Mouse (Mus musculus): ENCODE data around the gene Cmtm3. TPM values are rescaled to one million over a fixed set of nuclear protein-coding genes. Genes with fewer than 3 reads are reported as not detected.
"Not testable (repeated sequence)": the region's sequence is repeated elsewhere in the genome, so short reads cannot be mapped to it uniquely, and the experiment has no call there.

Gene Cmtm3
- polyA plus RNA-seq, 1 experiment from 2014 or later = 167 TPM

DNA sequence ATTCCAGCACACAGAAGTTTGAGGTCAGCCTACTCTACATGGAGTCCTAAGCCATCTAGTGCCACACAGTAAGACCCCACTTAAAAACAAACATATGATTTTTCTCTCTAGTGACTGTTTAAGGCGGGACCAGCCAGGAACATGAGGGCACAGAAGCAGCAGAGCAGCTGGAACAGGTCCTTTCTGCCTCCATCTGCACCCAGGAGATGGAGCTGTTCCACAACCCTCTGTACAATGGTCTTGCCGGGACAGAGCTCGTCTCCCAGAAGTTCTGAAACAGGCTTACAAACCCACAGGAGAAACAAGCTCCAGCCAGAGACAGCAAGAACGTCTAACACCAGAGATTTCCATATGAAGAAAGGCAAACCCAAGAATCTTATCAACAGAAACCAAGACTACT, 25.9 kb upstream of the Cmtm3 start:
- ATAC-seq (ENCODE audit: low FRiP score, low TSS enrichment) = no peak
- Histone ChIP-seq H3K9me3 (ENCODE audit: control insufficient read depth, low read length) (no peaks in the 10 kb centered on the region), H3K4me1 (ENCODE audit: control insufficient read depth, insufficient read depth, low read length) (no peaks in the 10 kb centered on the region), H3K27ac (ENCODE audit: low read depth, low read length) (no peak overlapping the region), H3K27me3 (ENCODE audit: control insufficient read depth, insufficient read depth, low read length) (no peaks in the 10 kb centered on the region), H3K36me3 (ENCODE audit: control insufficient read depth, insufficient read depth, low read length) (no peaks in the 10 kb centered on the region), H3K4me2 (replicated peaks; ENCODE audit: low read depth, low read length) (no peak overlapping the region), H3K4me3 (ENCODE audit: low read length) (no peak overlapping the region), H3K9ac (ENCODE audit: low read depth, low read length) (no peak overlapping the region)
- WGBS = 57% methylated on average over 4 of the region's 4 CpGs

DNA sequence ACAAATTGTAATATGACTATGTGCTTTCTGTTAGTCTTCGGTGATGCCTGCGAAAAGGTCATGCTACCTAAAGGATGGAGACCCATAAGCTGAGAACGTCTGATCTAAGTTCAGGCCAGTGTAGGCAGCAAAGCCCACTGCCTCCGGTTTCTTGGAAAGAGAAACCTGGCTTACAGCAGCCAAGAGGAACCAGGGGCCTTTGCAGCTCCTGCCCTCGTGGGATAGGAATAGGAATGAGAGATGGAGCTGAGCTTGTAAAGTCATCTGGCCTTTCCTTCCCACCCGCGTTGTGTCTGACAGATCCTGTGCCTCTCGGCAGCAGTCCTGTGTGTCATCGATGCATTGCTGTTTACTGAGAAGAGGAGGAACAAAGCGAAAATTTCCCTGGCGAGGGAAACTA, 17.9 kb upstream of the Cmtm3 start, which contains the start of gene Gm11020:
Gm11020 (plus strand) TSS at position 301 of the 400 bp plus-strand sequence.
- 92% methylated on average over 8 of the region's 11 CpGs for WGBS
- not testable (repeated sequence) for ATAC-seq (ENCODE audit: low FRiP score, low TSS enrichment)

DNA sequence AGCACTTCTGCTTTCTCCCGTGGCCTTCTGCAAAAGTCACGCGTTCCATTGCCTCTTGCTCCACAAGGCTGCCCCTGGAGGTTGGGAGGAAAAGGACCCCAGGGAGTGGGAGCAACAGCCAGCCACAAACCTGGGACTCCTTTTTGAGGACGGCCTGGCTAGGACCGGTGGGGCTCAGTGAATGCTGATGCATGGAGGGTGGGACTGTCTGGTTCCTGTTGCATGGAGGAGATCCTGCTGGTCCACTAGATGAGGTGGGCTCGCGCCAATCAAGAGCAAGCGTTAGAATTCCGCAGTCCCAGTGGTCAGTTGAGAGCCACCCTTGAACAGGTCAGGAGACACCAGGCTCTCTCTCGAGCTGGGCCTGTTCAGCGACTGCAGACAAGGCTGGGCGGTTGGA, 17.3 kb upstream of the Cmtm3 start, which contains the start of gene Cmtm2b:
Cmtm2b (plus strand) TSS at position 301 of the 400 bp plus-strand sequence.
- not testable (repeated sequence) for ATAC-seq (ENCODE audit: low FRiP score, low TSS enrichment); H3K9me3 ChIP-seq (ENCODE audit: control insufficient read depth, low read length); H3K4me1 ChIP-seq (ENCODE audit: control insufficient read depth, insufficient read depth, low read length); H3K27ac ChIP-seq (ENCODE audit: low read depth, low read length); H3K27me3 ChIP-seq (ENCODE audit: control insufficient read depth, insufficient read depth, low read length); H3K9ac ChIP-seq (ENCODE audit: low read depth, low read length); H3K4me3 ChIP-seq (ENCODE audit: low read length); H3K4me2 ChIP-seq (replicated peaks; ENCODE audit: low read depth, low read length); H3K36me3 ChIP-seq (ENCODE audit: control insufficient read depth, insufficient read depth, low read length)
- 90% methylated on average over 12 of the region's 12 CpGs for WGBS

More for the DNA sequence above, 17.9 kb upstream of the Cmtm3 start, which contains the start of gene Gm11020:
- not testable (repeated sequence) for H3K9ac ChIP-seq (ENCODE audit: low read depth, low read length); H3K4me3 ChIP-seq (ENCODE audit: low read length); H3K9me3 ChIP-seq (ENCODE audit: control insufficient read depth, low read length); H3K27me3 ChIP-seq (ENCODE audit: control insufficient read depth, insufficient read depth, low read length); H3K36me3 ChIP-seq (ENCODE audit: control insufficient read depth, insufficient read depth, low read length); H3K27ac ChIP-seq (ENCODE audit: low read depth, low read length); H3K4me1 ChIP-seq (ENCODE audit: control insufficient read depth, insufficient read depth, low read length); H3K4me2 ChIP-seq (replicated peaks; ENCODE audit: low read depth, low read length)

DNA sequence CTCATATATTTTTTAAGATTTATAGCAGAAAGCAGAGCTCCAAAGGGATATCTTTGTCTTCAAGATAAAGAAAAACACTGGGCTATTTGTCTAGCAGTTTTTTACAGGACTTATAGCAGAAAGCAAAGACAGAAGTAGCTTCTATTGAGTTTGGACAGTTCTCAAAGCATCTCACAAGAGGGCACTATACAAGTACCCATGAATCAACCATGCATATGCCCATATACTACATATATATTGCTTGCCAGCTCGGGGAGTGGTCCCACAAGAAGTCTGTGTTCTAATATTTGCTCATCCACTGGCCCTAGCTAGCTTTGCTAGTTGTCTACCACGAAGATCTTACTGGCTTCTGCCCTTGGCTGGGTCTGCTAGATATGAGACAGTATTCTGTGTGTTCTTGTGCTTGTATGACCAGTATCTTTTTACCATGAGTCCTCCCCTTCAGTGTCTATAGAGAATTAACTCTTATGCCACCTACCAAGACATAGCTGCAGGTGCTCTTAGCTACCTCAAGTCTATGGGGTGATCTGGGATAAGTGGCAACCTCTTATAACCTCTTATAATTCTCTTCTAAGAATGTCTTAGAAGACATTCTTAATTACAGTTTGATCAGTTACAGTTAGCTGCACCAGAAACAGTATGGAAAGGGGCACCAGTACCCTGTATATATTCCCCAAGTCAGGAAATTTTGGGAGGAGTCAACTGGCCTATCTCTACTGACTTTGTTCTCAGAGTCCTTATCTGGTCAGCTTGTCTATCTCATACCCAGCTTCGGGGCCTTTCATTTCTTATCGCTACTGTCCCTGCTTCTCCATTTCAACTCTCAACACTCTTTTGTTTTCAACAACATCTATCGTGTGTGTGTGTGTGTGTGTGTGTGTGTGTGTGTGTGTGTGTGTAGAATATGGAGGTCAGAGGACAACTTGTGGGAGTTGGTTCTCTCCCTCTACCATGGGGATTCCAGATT, 6.3 kb upstream of the Cmtm3 start:
- Histone ChIP-seq H3K4me3 (ENCODE audit: low read length) (no peak overlapping the region), H3K27ac (ENCODE audit: low read depth, low read length) (no peak overlapping the region), H3K4me2 (replicated peaks; ENCODE audit: low read depth, low read length) (no peak overlapping the region), H3K9ac (ENCODE audit: low read depth, low read length) (no peak overlapping the region), H3K27me3 (ENCODE audit: control insufficient read depth, insufficient read depth, low read length) (no peaks in the 10 kb centered on the region), H3K9me3 (ENCODE audit: control insufficient read depth, low read length) (no peaks in the 10 kb centered on the region), H3K36me3 (ENCODE audit: control insufficient read depth, insufficient read depth, low read length) (no peaks in the 10 kb centered on the region), H3K4me1 (ENCODE audit: control insufficient read depth, insufficient read depth, low read length) (no peaks in the 10 kb centered on the region)
- WGBS = 85% methylated on average over 5 of the region's 5 CpGs
- ATAC-seq (ENCODE audit: low FRiP score, low TSS enrichment) = no peak

DNA sequence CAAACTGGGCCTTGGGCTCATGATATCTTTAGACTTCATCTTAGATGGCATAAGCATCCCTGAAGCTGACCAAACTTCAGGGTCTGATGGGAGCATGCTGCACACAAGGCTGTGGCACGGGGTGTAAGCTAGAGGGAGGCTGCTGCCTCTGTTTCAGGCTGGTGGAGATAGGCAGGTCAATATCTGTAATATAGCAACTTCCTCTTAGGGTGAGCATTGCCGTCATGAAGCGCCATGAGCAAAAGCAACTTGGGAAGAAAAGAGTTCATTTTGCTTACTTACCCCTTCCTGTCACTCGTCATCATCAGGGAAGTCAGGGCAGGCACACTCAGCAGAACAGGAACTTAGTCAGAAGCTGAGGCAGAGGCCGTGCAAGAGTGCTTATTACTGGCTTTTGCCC, 5.4 kb upstream of the Cmtm3 start:
- 72% methylated on average over 5 of the region's 5 CpGs for WGBS
- Histone ChIP-seq H3K27me3 (ENCODE audit: control insufficient read depth, insufficient read depth, low read length) (no peaks in the 10 kb centered on the region), H3K27ac (ENCODE audit: low read depth, low read length) (no peak overlapping the region), H3K4me2 (replicated peaks; ENCODE audit: low read depth, low read length) (no peak overlapping the region), H3K9ac (ENCODE audit: low read depth, low read length) (no peak overlapping the region), H3K4me1 (ENCODE audit: control insufficient read depth, insufficient read depth, low read length) (no peaks in the 10 kb centered on the region), H3K9me3 (ENCODE audit: control insufficient read depth, low read length) (no peaks in the 10 kb centered on the region), H3K36me3 (ENCODE audit: control insufficient read depth, insufficient read depth, low read length) (no peaks in the 10 kb centered on the region), H3K4me3 (ENCODE audit: low read length) (no peak overlapping the region)
- no peak for ATAC-seq (ENCODE audit: low FRiP score, low TSS enrichment)

DNA sequence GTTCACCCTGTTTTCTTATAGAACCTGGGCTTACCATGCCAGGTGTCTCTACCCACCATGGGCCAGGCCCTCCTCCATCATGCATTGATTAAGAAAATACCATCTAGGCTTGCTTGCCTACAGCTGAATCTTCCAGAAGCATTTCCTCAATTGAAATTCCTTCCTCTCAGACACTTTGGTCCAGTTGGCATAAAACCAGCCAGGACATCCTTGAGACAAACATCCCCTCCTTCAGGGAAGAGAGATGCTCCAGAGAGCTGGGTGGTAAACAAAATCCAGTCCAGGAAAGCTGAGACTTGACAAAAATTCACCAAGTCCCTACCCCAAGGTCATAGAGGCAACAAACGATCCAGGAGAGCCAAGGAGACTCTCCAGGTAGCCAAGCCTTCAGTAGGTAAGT, 5.0 kb upstream of the Cmtm3 start:
- WGBS = 80% methylated on average over 1 of the region's 1 CpGs
- Histone ChIP-seq H3K4me3 (ENCODE audit: low read length) (no peak overlapping the region), H3K27ac (ENCODE audit: low read depth, low read length) (no peak overlapping the region), H3K4me1 (ENCODE audit: control insufficient read depth, insufficient read depth, low read length) (0 out of 2 replicates have a peak, but pooled peaks cover under 1% of the 10 kb centered on the region), H3K27me3 (ENCODE audit: control insufficient read depth, insufficient read depth, low read length) (no peaks in the 10 kb centered on the region), H3K36me3 (ENCODE audit: control insufficient read depth, insufficient read depth, low read length) (no peaks in the 10 kb centered on the region), H3K9me3 (ENCODE audit: control insufficient read depth, low read length) (no peaks in the 10 kb centered on the region), H3K4me2 (replicated peaks; ENCODE audit: low read depth, low read length) (no peak overlapping the region), H3K9ac (ENCODE audit: low read depth, low read length) (no peak overlapping the region)
- no peak for ATAC-seq (ENCODE audit: low FRiP score, low TSS enrichment)

DNA sequence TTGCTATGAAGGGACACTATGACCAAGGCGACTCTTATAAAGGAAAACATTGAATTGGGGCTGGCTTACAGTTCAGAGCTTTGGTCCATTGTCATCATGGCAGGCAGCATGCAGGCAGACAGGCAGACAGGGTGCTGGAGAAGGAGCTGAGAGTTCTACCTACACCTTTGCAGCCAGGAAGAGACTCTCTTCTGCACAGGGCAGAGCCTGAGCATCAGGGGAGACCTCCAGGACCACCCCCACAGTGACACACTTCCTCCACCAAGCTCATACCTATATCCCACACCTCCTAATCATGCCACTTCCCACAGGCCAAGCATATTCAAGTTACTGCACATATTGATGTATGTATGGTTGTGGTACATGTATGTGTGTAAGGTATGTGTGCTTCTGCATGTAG, 2.4 kb upstream of the Cmtm3 start:
- H3K4me3 ChIP-seq (ENCODE audit: low read length) = no peak overlapping the region
- H3K4me2 ChIP-seq (replicated peaks; ENCODE audit: low read depth, low read length) = no peak overlapping the region
- ATAC-seq (ENCODE audit: low FRiP score, low TSS enrichment) = no peak
- no peaks in the 10 kb centered on the region for H3K27me3 ChIP-seq (ENCODE audit: control insufficient read depth, insufficient read depth, low read length)
- H3K27ac ChIP-seq (ENCODE audit: low read depth, low read length) = no peak overlapping the region
- H3K4me1 ChIP-seq (ENCODE audit: control insufficient read depth, insufficient read depth, low read length) = peaks cover 8% of the 10 kb centered on the region
- no peaks in the 10 kb centered on the region for H3K9me3 ChIP-seq (ENCODE audit: control insufficient read depth, low read length)
- 87% methylated on average over 1 of the region's 1 CpGs for WGBS
- no peak overlapping the region for H3K9ac ChIP-seq (ENCODE audit: low read depth, low read length)
- no peaks in the 10 kb centered on the region for H3K36me3 ChIP-seq (ENCODE audit: control insufficient read depth, insufficient read depth, low read length)

DNA sequence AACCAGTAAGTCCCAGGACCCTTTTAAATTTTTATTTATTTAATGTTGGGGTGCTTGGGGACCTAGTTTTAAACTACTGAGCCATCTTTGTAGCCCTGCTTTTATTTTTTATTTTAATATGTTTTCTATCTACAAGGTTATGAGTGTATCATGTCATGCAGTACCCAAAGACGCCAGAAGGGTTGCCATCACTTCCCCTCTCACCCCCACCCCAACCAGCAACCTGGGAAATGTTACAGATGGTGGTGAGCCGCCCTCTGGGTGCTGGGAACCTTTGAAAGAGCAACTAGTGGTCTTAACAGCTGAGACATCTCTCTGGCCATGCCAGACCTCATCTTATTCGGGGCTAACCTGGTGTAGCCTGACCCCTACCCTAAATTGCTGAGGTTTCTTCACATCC, 1.3 kb upstream of the Cmtm3 start:
- Histone ChIP-seq H3K36me3 (ENCODE audit: control insufficient read depth, insufficient read depth, low read length) (no peaks in the 10 kb centered on the region), H3K9me3 (ENCODE audit: control insufficient read depth, low read length) (no peaks in the 10 kb centered on the region), H3K27ac (ENCODE audit: low read depth, low read length) (no peak overlapping the region), H3K4me1 (ENCODE audit: control insufficient read depth, insufficient read depth, low read length) (peaks cover 8% of the 10 kb centered on the region), H3K4me2 (replicated peaks; ENCODE audit: low read depth, low read length) (no peak overlapping the region), H3K27me3 (ENCODE audit: control insufficient read depth, insufficient read depth, low read length) (no peaks in the 10 kb centered on the region), H3K4me3 (ENCODE audit: low read length) (no peak overlapping the region), H3K9ac (ENCODE audit: low read depth, low read length) (no peak overlapping the region)
- ATAC-seq (ENCODE audit: low FRiP score, low TSS enrichment) = no peak
- WGBS = 50% methylated on average over 3 of the region's 3 CpGs

DNA sequence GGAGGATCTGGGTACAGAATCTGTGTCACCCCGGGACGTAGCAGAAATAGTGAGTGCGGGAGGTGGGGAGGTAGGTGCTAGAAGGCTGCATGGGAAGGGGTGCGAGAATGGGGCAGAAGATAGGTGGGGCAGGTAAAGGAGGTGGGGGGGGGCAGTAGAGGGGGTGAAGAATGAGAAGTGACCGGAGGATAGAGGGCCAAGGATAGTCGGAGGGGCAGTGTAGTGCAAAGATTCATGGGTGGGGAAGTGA, 698 bp downstream of the Cmtm3 start:
- H3K27me3 ChIP-seq (ENCODE audit: control insufficient read depth, insufficient read depth, low read length) = no peaks in the 10 kb centered on the region
- WGBS = 5% methylated on average over 6 of the region's 6 CpGs
- peak overlapping the region; percentile 80 for H3K4me3 ChIP-seq (ENCODE audit: low read length)

More for the DNA sequence above, 698 bp downstream of the Cmtm3 start:
- peak overlapping the region; percentile 67 for H3K4me2 ChIP-seq (replicated peaks; ENCODE audit: low read depth, low read length)
- peak overlapping the region; percentile 25; the same call in 1 of the 2 replicates for H3K27ac ChIP-seq (ENCODE audit: low read depth, low read length)
- H3K4me1 ChIP-seq (ENCODE audit: control insufficient read depth, insufficient read depth, low read length) = peaks cover 8% of the 10 kb centered on the region
- H3K9ac ChIP-seq (ENCODE audit: low read depth, low read length) = peak overlapping the region; percentile 90
- H3K36me3 ChIP-seq (ENCODE audit: control insufficient read depth, insufficient read depth, low read length) = peaks cover 7% of the 10 kb centered on the region
- H3K9me3 ChIP-seq (ENCODE audit: control insufficient read depth, low read length) = no peaks in the 10 kb centered on the region
- ATAC-seq (ENCODE audit: low FRiP score, low TSS enrichment) = peak; percentile 1; the same call in 1 of the 2 replicates

Measured in kidney, embryonic 14.5 days (tissue).